Mouse (Mus musculus): ENCODE data around the gene Cfap97. TPM values are rescaled to one million over a fixed set of nuclear protein-coding genes. Genes with fewer than 3 reads are reported as not detected.
A peak's percentile ranks its signal among the peaks of the same experiment; 100 is the strongest.
"Not testable (repeated sequence)": the region's sequence is repeated elsewhere in the genome, so short reads cannot be mapped to it uniquely, and the experiment has no call there.

The Cfap97 gene
- total RNA-seq, 2 experiments from 2014 or later, result 16.7 to 21.2 TPM

- no peak for DNase-seq
These were observed 75.1 kb downstream of the Cfap97 start for GRCm38 (mm10) chr8:46226622-46227021.

- DNase-seq, result not testable (repeated sequence)
These were observed 80.4 kb downstream of the Cfap97 start for GRCm38 (mm10) chr8:46231968-46232367.

GRCm38 (mm10) chr8:46232798-46233197 is 81.2 kb downstream of the Cfap97 start:
- DNase-seq, result no peak

GRCm38 (mm10) chr8:46234736-46235135 is 83.2 kb downstream of the Cfap97 start:
- no peak for DNase-seq

- DNase-seq, result peak; percentile 8
These were observed 85.1 kb downstream of the Cfap97 start for GRCm38 (mm10) chr8:46236441-46237223.

- peak; percentile 87 for DNase-seq
These were observed 90.2 kb downstream of the Cfap97 start for GRCm38 (mm10) chr8:46241568-46242374.

GRCm38 (mm10) chr8:46242946-46243345 is 91.4 kb downstream of the Cfap97 start:
- DNase-seq, result no peak

Small RNA genes lying within 50 kb of the gene (microRNA-seq; reads per million reads assigned to microRNA genes)
- not detected for gene Gm23812

Other genes with a start within 250 kb of the Cfap97 start
- gene Ccdc110, start 217.2 kb upstream of the Cfap97 start, total RNA-seq (2021), result under 1 TPM in 1 of 2 experiments, not detected in 1; 0.21 TPM
- 1 to 10 TPM; 1.0 to 2.5 TPM for gene 1700029J07Rik, start 176.5 kb upstream of the Cfap97 start, total RNA-seq (2021)
- 10 to 100 TPM; 50.9 to 52.5 TPM for gene Ufsp2, start 176.2 kb upstream of the Cfap97 start, total RNA-seq (2021)
- under 1 TPM; 0.09 to 0.24 TPM for gene Lrp2bp, start 152.5 kb upstream of the Cfap97 start, total RNA-seq (2021)
- gene Ankrd37, start 146.1 kb upstream of the Cfap97 start, total RNA-seq (2021), result 1 to 10 TPM; 1.7 to 5.3 TPM
- 10 to 100 TPM; 17.0 to 18.7 TPM for gene Snx25, start 388 bp downstream of the Cfap97 start, total RNA-seq (2021)
- gene Slc25a4, start 59.5 kb downstream of the Cfap97 start, total RNA-seq (2021), result 100 to 1,000 TPM; 276 to 572 TPM
- not detected for gene Helt, start 142.9 kb downstream of the Cfap97 start, total RNA-seq (2021)